Mouse (Mus musculus): ENCODE data around the gene Hnrnpl. TPM values are rescaled to one million over a fixed set of nuclear protein-coding genes. Genes with fewer than 3 reads are reported as not detected.

The Hnrnpl gene
- total and polyA plus RNA-seq, 3 experiments = 296 to 645 (median 371) TPM

- H3K36me3 ChIP-seq (replicated peaks in 1 of 2; ENCODE audit: control insufficient read depth in 1 of 2, insufficient read depth in 1 of 2, low read length in 1 of 2) = peaks cover 7 to 9% of the 10 kb centered on the region in 2 experiments
- peak overlapping the region; percentile 70 for H3K4me2 ChIP-seq (ENCODE audit: insufficient read depth, low read depth, poor library complexity, severe bottlenecking)
- peak overlapping the region; percentile 89 for H3K27ac ChIP-seq (ENCODE audit: insufficient read depth, low read depth)
- peaks cover 8 to 31% of the 10 kb centered on the region in 2 experiments for H3K4me1 ChIP-seq (ENCODE audit: control insufficient read depth in 1 of 2, insufficient read depth in 2 of 2)
- TF ChIP-seq JUND (conservative IDR thresholded peaks at IDR 0.05; ENCODE audit: low read depth, low read length) (0 out of 2 replicates have a peak, but pooled peaks have one; percentile 21), UBTF (IDR thresholded peaks at IDR 0.05; ENCODE audit: low read depth, low read length) (no peak)
- DNase-seq (ENCODE audit: extremely low read depth) = no peak
- peaks cover 14% of the 10 kb centered on the region for H3K79me2 ChIP-seq (replicated peaks; ENCODE audit: control insufficient read depth, extremely low read depth, insufficient read depth, poor library complexity, severe bottlenecking)
- H3K27me3 ChIP-seq (replicated peaks) = no peaks in the 10 kb centered on the region
- no peaks in the 10 kb centered on the region for H3K9me3 ChIP-seq (replicated peaks; ENCODE audit: low read length)
- dilution Hi-C loops (cut with MboI; ENCODE audit: extremely low pct_ligation_motif_present, extremely low pct_unique_long_range_greater_than_20kb, low sequenced_read_pairs) = no loop called here
- peak overlapping the region; percentile 63 to 90 (median 74) for H3K4me3 ChIP-seq (replicated peaks in 1 of 3; ENCODE audit: low read depth in 2 of 3, low read length in 2 of 3, poor library complexity in 1 of 3)
- peak overlapping the region; percentile 96 for H3K9ac ChIP-seq (ENCODE audit: insufficient read depth, low read depth)
- in situ Hi-C loops (cut with MboI; ENCODE audit: low pct_ligation_motif_present, low pct_unique_long_range_greater_than_20kb, low sequenced_read_pairs) = no loop called here
Measured at GRCm38 (mm10) chr7:28807641-28808220, 610 bp upstream of the Hnrnpl start.

GRCm38 (mm10) chr7:28808957-28809393 is 634 bp downstream of the Hnrnpl start:
- Histone ChIP-seq H3K4me1 (ENCODE audit: control insufficient read depth in 1 of 2, insufficient read depth in 2 of 2) (peaks cover 3 to 31% of the 10 kb centered on the region in 2 experiments; a peak in 3 of 4 replicates), H3K79me2 (replicated peaks; ENCODE audit: control insufficient read depth, extremely low read depth, insufficient read depth, poor library complexity, severe bottlenecking) (peaks cover 27% of the 10 kb centered on the region), H3K27ac (ENCODE audit: insufficient read depth, low read depth) (peak overlapping the region; percentile 89), H3K27me3 (replicated peaks) (no peaks in the 10 kb centered on the region), H3K4me2 (ENCODE audit: insufficient read depth, low read depth, poor library complexity, severe bottlenecking) (peak overlapping the region; percentile 70), H3K9me3 (replicated peaks; ENCODE audit: low read length) (no peaks in the 10 kb centered on the region), H3K4me3 (replicated peaks in 1 of 3; ENCODE audit: low read depth in 2 of 3, low read length in 2 of 3, poor library complexity in 1 of 3) (peak overlapping the region; percentile 63 to 90 (median 74)), H3K36me3 (replicated peaks in 1 of 2; ENCODE audit: control insufficient read depth in 1 of 2, insufficient read depth in 1 of 2, low read length in 1 of 2) (peaks cover 20 to 22% of the 10 kb centered on the region in 2 experiments), H3K9ac (ENCODE audit: insufficient read depth, low read depth) (peak overlapping the region; percentile 96)
- in situ Hi-C loops (cut with MboI; ENCODE audit: low pct_ligation_motif_present, low pct_unique_long_range_greater_than_20kb, low sequenced_read_pairs) (no loop called here), dilution Hi-C loops (cut with MboI; ENCODE audit: extremely low pct_ligation_motif_present, extremely low pct_unique_long_range_greater_than_20kb, low sequenced_read_pairs) (no loop called here)
- DNase-seq (ENCODE audit: extremely low read depth) = peak; percentile 86
- TF ChIP-seq SMC3 (IDR thresholded peaks at IDR 0.05; ENCODE audit: low read depth, low read length) (no peak; the same call in 1 of the 2 replicates), RCOR1 (conservative IDR thresholded peaks at IDR 0.05; ENCODE audit: low read depth, low read length) (peak; percentile 88), USF2 (conservative IDR thresholded peaks at IDR 0.05; ENCODE audit: low read depth, low read length) (no peak), ZC3H11A (IDR thresholded peaks at IDR 0.05; ENCODE audit: low read depth, low read length) (no peak), MEF2A (IDR thresholded peaks at IDR 0.05; ENCODE audit: borderline replicate concordance, low read depth, low read length) (0 out of 2 replicates have a peak, but pooled peaks have one; percentile 9), USF1 (IDR thresholded peaks at IDR 0.05; ENCODE audit: low read depth, low read length) (peak; percentile 4; the same call in 1 of the 2 replicates), BHLHE40 (IDR thresholded peaks at IDR 0.05; ENCODE audit: low read depth, low read length) (no peak), SIN3A (IDR thresholded peaks at IDR 0.05; ENCODE audit: low read length) (peak; percentile 31; the same call in 1 of the 2 replicates), MAZ (IDR thresholded peaks at IDR 0.05; ENCODE audit: low read depth, low read length) (peak; percentile 91), KAT2A (IDR thresholded peaks at IDR 0.05; ENCODE audit: insufficient replicate concordance, low read length) (no peak), CTCF (conservative IDR thresholded peaks at IDR 0.05 in 1 of 2, IDR thresholded peaks at IDR 0.05 in 1 of 2; ENCODE audit: low read depth in 2 of 2, low read length in 2 of 2) (0 out of 4 replicates have a peak, but pooled peaks of 1 of the 2 experiments have one; percentile 0), CHD1 (IDR thresholded peaks at IDR 0.05; ENCODE audit: low read depth, low read length) (no peak), NELFE (IDR thresholded peaks at IDR 0.05; ENCODE audit: low read depth, low read length) (peak; percentile 86), CHD2 (IDR thresholded peaks at IDR 0.05; ENCODE audit: low read length) (peak; percentile 94), POLR2AphosphoS2 (IDR thresholded peaks at IDR 0.05; ENCODE audit: low read depth, low read length) (no peak; the same call in 1 of the 2 replicates), MYC (IDR thresholded peaks at IDR 0.05; ENCODE audit: low read depth, low read length) (no peak; the same call in 1 of the 2 replicates), MXI1 (IDR thresholded peaks at IDR 0.05; ENCODE audit: low read depth, low read length) (no peak), ZKSCAN1 (IDR thresholded peaks at IDR 0.05; ENCODE audit: borderline replicate concordance, low read depth, low read length) (no peak), NRF1 (IDR thresholded peaks at IDR 0.05; ENCODE audit: low read depth, low read length) (no peak), RAD21 (IDR thresholded peaks at IDR 0.05; ENCODE audit: low read depth, low read length) (no peak; the same call in 1 of the 2 replicates), TBP (conservative IDR thresholded peaks at IDR 0.05; ENCODE audit: low read depth, low read length) (peak; percentile 66; the same call in 1 of the 2 replicates), HCFC1 (IDR thresholded peaks at IDR 0.05; ENCODE audit: low read depth, low read length) (peak; percentile 57; the same call in 1 of the 2 replicates), JUND (conservative IDR thresholded peaks at IDR 0.05; ENCODE audit: low read depth, low read length) (no peak), IRF4 (IDR thresholded peaks at IDR 0.05; ENCODE audit: low read depth, low read length) (peak; percentile 57), MAX (IDR thresholded peaks at IDR 0.05; ENCODE audit: low read length) (no peak), ZNF384 (IDR thresholded peaks at IDR 0.05; ENCODE audit: low read depth, low read length) (peak; percentile 24; the same call in 1 of the 2 replicates), E2F4 (IDR thresholded peaks at IDR 0.05; ENCODE audit: insufficient replicate concordance, low read depth, low read length) (0 out of 2 replicates have a peak, but pooled peaks have one; percentile 55), ETS1 (conservative IDR thresholded peaks at IDR 0.05; ENCODE audit: low read depth, low read length) (no peak; the same call in 1 of the 2 replicates), EP300 (IDR thresholded peaks at IDR 0.05; ENCODE audit: low read length) (no peak), JUN (IDR thresholded peaks at IDR 0.05; ENCODE audit: insufficient read depth, low read depth, low read length) (no peak)

Measured in CH12.LX (cell line).